Mouse (Mus musculus): ENCODE results near the gene Zmat3. TPM values are rescaled to one million over a fixed set of nuclear protein-coding genes. Genes with fewer than 3 reads are reported as not detected.

Gene Zmat3
- polyA plus RNA-seq, 1 experiment from 2014 or later: 9.1 TPM

- WGBS: 73% methylated on average over 15 of the region's 15 CpGs
- no peaks in the 10 kb centered on the region for H3K27me3 ChIP-seq (ENCODE audit: control insufficient read depth, insufficient read depth, low read length)
- ATAC-seq (ENCODE audit: low FRiP score) (no peak), DNase-seq (ENCODE audit: low spot score) (no peak)
- H3K27ac ChIP-seq: no peak overlapping the region
- no peak overlapping the region for H3K9ac ChIP-seq
- H3K4me2 ChIP-seq (replicated peaks): no peak overlapping the region
- no peaks in the 10 kb centered on the region for H3K4me1 ChIP-seq (replicated peaks; ENCODE audit: control insufficient read depth, insufficient read depth, low read length)
- no peak overlapping the region for H3K4me3 ChIP-seq (replicated peaks; ENCODE audit: low read length)
- no peaks in the 10 kb centered on the region for H3K9me3 ChIP-seq (ENCODE audit: control insufficient read depth, low read length)
- no peaks in the 10 kb centered on the region for H3K36me3 ChIP-seq (replicated peaks; ENCODE audit: control insufficient read depth, insufficient read depth)
These were observed 47.9 kb downstream of the Zmat3 start for GRCm38 (mm10) chr3:32317901-32318416.

- H3K36me3 ChIP-seq (replicated peaks; ENCODE audit: control insufficient read depth, insufficient read depth): no peaks in the 10 kb centered on the region
- H3K4me2 ChIP-seq (replicated peaks): no peak overlapping the region
- DNase-seq (ENCODE audit: low spot score): peak; percentile 73
- H3K9ac ChIP-seq: no peak overlapping the region
- no peak overlapping the region for H3K4me3 ChIP-seq (replicated peaks; ENCODE audit: low read length)
- H3K4me1 ChIP-seq (replicated peaks; ENCODE audit: control insufficient read depth, insufficient read depth, low read length): no peaks in the 10 kb centered on the region
- ATAC-seq (ENCODE audit: low FRiP score): peak; percentile 85; the same call in 1 of the 2 replicates
- no peaks in the 10 kb centered on the region for H3K27me3 ChIP-seq (ENCODE audit: control insufficient read depth, insufficient read depth, low read length)
- no peaks in the 10 kb centered on the region for H3K9me3 ChIP-seq (ENCODE audit: control insufficient read depth, low read length)
- 26% methylated on average over 12 of the region's 12 CpGs for WGBS
- no peak overlapping the region for H3K27ac ChIP-seq
These were observed 48.5 kb downstream of the Zmat3 start for GRCm38 (mm10) chr3:32317165-32317900.

- Histone ChIP-seq H3K4me3 (replicated peaks; ENCODE audit: low read length) (no peak overlapping the region), H3K4me1 (replicated peaks; ENCODE audit: control insufficient read depth, insufficient read depth, low read length) (no peaks in the 10 kb centered on the region), H3K9ac (no peak overlapping the region), H3K27me3 (ENCODE audit: control insufficient read depth, insufficient read depth, low read length) (no peaks in the 10 kb centered on the region), H3K36me3 (replicated peaks; ENCODE audit: control insufficient read depth, insufficient read depth) (no peaks in the 10 kb centered on the region), H3K4me2 (replicated peaks) (no peak overlapping the region), H3K9me3 (ENCODE audit: control insufficient read depth, low read length) (no peaks in the 10 kb centered on the region), H3K27ac (no peak overlapping the region)
- 92% methylated on average over 4 of the region's 4 CpGs for WGBS
- DNase-seq (ENCODE audit: low spot score): no peak
- no peak for ATAC-seq (ENCODE audit: low FRiP score)
These were observed 51.1 kb downstream of the Zmat3 start for GRCm38 (mm10) chr3:32314746-32315145.

GRCm38 (mm10) chr3:32304171-32304570 lies 61.6 kb downstream of the Zmat3 start:
- H3K27ac ChIP-seq: no peak overlapping the region
- ATAC-seq (ENCODE audit: low FRiP score): no peak
- H3K9ac ChIP-seq: no peak overlapping the region

GRCm38 (mm10) chr3:32292001-32292400 lies 73.8 kb downstream of the Zmat3 start:
- no peak for ATAC-seq (ENCODE audit: low FRiP score)
- no peaks in the 10 kb centered on the region for H3K36me3 ChIP-seq (replicated peaks; ENCODE audit: control insufficient read depth, insufficient read depth)
- H3K4me2 ChIP-seq (replicated peaks): no peak overlapping the region
- WGBS: 54% methylated on average over 4 of the region's 4 CpGs
- no peaks in the 10 kb centered on the region for H3K9me3 ChIP-seq (ENCODE audit: control insufficient read depth, low read length)
- H3K4me1 ChIP-seq (replicated peaks; ENCODE audit: control insufficient read depth, insufficient read depth, low read length): no peaks in the 10 kb centered on the region
- no peak overlapping the region for H3K9ac ChIP-seq
- no peaks in the 10 kb centered on the region for H3K27me3 ChIP-seq (ENCODE audit: control insufficient read depth, insufficient read depth, low read length)
- no peak overlapping the region for H3K27ac ChIP-seq
- DNase-seq (ENCODE audit: low spot score): no peak
- no peak overlapping the region for H3K4me3 ChIP-seq (replicated peaks; ENCODE audit: low read length)

More at GRCm38 (mm10) chr3:32304171-32304570, 61.6 kb downstream of the Zmat3 start:
- Histone ChIP-seq H3K9me3 (ENCODE audit: control insufficient read depth, low read length) (no peaks in the 10 kb centered on the region), H3K4me2 (replicated peaks) (no peak overlapping the region), H3K36me3 (replicated peaks; ENCODE audit: control insufficient read depth, insufficient read depth) (no peaks in the 10 kb centered on the region), H3K27me3 (ENCODE audit: control insufficient read depth, insufficient read depth, low read length) (no peaks in the 10 kb centered on the region), H3K4me3 (replicated peaks; ENCODE audit: low read length) (no peak overlapping the region), H3K4me1 (replicated peaks; ENCODE audit: control insufficient read depth, insufficient read depth, low read length) (no peaks in the 10 kb centered on the region)
- no peak for DNase-seq (ENCODE audit: low spot score)
- 58% methylated on average over 1 of the region's 1 CpGs for WGBS

Other genes starting within 250 kb of the Zmat3 start
- gene Pik3ca, start 31.7 kb upstream of the Zmat3 start, polyA plus RNA-seq (2014; fragmentation: Nextera tagmentation; extraction: Ambion mirVana): 18.8 and 19.3 TPM in 2 replicates
- gene Kcnmb3, start 126.2 kb upstream of the Zmat3 start, polyA plus RNA-seq (2014; fragmentation: Nextera tagmentation; extraction: Ambion mirVana): 0.11 TPM in 1 of 2 replicates, not detected in the other
- 39.6 and 44.1 TPM in 2 replicates for gene Zfp639, start 144.2 kb upstream of the Zmat3 start, polyA plus RNA-seq (2014; fragmentation: Nextera tagmentation; extraction: Ambion mirVana)
- gene Mfn1, start 163.5 kb upstream of the Zmat3 start, polyA plus RNA-seq (2014; fragmentation: Nextera tagmentation; extraction: Ambion mirVana): 34.6 and 41.7 TPM in 2 replicates